26 mouse cellular contexts compared by ENCODE assay signal in the genomic region with DNA sequence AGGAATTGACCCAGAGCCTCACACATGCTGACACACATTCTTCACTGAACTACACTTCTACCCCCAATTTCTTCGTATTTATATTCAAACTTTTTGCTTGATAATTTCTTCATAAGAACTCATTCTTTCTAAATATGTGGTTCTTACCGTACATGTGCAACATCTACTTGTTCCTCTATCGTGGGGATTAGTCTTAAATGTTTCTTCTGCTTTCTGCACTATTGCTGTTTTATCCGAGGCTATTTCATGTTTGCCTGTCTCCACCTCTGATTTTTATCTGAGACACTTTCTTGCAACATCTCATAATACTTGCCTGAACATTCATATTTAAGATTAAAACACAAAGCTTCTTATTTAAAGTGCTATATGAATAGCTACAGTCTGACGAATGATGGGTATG. TPM values are rescaled to one million over a fixed set of nuclear protein-coding genes. Genes with fewer than 3 reads are reported as not detected.
DNase-seq lines count a peak whose midpoint lies in the region; ATAC-seq and TF ChIP-seq lines count a peak whose summit lies in the region.
"Had no signal": no experiment of that assay in that cellular context is flagged by ENCODE, and none has a peak within 500 bp of the region (broad histone marks: within the 10 kb centered on the region; RNA-seq: fewer than 3 reads in every experiment).

No protein-coding gene starts in this region.

- 0 out of 2 replicates have a peak, but pooled peaks have one; percentile 13 for ATAC-seq in common myeloid progenitor, adult 5-6 weeks (replicated peaks; ENCODE audit: low read depth, poor library complexity, severe bottlenecking)
- peak; percentile 53 for ATAC-seq in megakaryocyte progenitor cell, adult 5-6 weeks (replicated peaks; ENCODE audit: poor library complexity)
- ATAC-seq: forebrain, embryonic 14.5 days; forebrain, postnatal 0 days; hindbrain, postnatal 0 days had no signal

- TF ChIP-seq POLR2A in MEL (IDR thresholded peaks at IDR 0.05; ENCODE audit: control insufficient read depth in 1 of 2, insufficient read depth in 1 of 2, low read depth in 1 of 2, low read length in 2 of 2, poor library complexity in 1 of 2) = no peak

- H3K4me1 ChIP-seq in MEL (ENCODE audit: control insufficient read depth in 1 of 2, insufficient read depth in 2 of 2, low read length in 2 of 2) = peaks cover 3 to 20% of the 10 kb centered on the region in 2 experiments

- TF ChIP-seq CTCF in MEL (IDR thresholded peaks at IDR 0.05 in 2 of 3, conservative IDR thresholded peaks at IDR 0.05 in 1 of 3; ENCODE audit: control insufficient read depth in 1 of 3, insufficient read depth in 1 of 3, low read depth in 2 of 3, low read length in 3 of 3, poor library complexity in 1 of 3, severe bottlenecking in 1 of 3) = no peak

- H3K9ac ChIP-seq in MEL (ENCODE audit: control insufficient read depth, low read depth, low read length, poor library complexity, severe bottlenecking) = no peak overlapping the region
- H3K9ac ChIP-seq: embryonic facial prominence, embryonic 12.5 days; embryonic facial prominence, embryonic 15.5 days; forebrain, postnatal 0 days; heart, embryonic 13.5 days; hindbrain, embryonic 14.5 days had no signal

- H3K27ac ChIP-seq in MEL (ENCODE audit: control insufficient read depth, low read depth, low read length) = no peak overlapping the region
- H3K27ac ChIP-seq: embryonic facial prominence, embryonic 12.5 days; embryonic facial prominence, embryonic 15.5 days; heart, adult 2 months; heart, embryonic 10.5 days; heart, embryonic 13.5 days; hindbrain, embryonic 14.5 days; hindbrain, postnatal 0 days had no signal

- no peaks in the 10 kb centered on the region for H3K9me3 ChIP-seq in MEL (replicated peaks; ENCODE audit: insufficient read depth, low read length)
- H3K9me3 ChIP-seq: embryonic facial prominence, embryonic 12.5 days; embryonic facial prominence, embryonic 15.5 days; heart, embryonic 10.5 days; heart, embryonic 13.5 days had no signal

- H3K4me3 ChIP-seq in MEL (ENCODE audit: control insufficient read depth in 1 of 2, insufficient read depth in 1 of 2, low read depth in 2 of 2, low read length in 2 of 2) = no peak overlapping the region
- H3K4me3 ChIP-seq: embryonic facial prominence, embryonic 12.5 days; embryonic facial prominence, embryonic 15.5 days; heart, adult 2 months; heart, embryonic 10.5 days; heart, embryonic 13.5 days had no signal

- TF ChIP-seq EP300 in MEL (IDR thresholded peaks at IDR 0.05; ENCODE audit: low read depth in 1 of 2, low read length in 2 of 2) = no peak

- DNase-seq in 416B (ENCODE audit: low read depth) = peak; percentile 61
- DNase-seq in MEL (ENCODE audit: low read depth, low spot score) = peak; percentile 29
- no peak for DNase-seq in right cerebral cortex, postnatal 25 days
- no peak for DNase-seq in layer of hippocampus, adult 8-10 months (ENCODE audit: low spot score in 2 of 2)
- DNase-seq in lung, postnatal 4 days = no peak
- no peak for DNase-seq in left cerebral cortex, adult 8-10 months (ENCODE audit: low spot score in 2 of 2)
- DNase-seq: adrenal gland, adult 2 months; adrenal gland, postnatal 14 days; cerebellum, adult 18-20 months; cerebellum, adult 9-10 months; cerebellum, postnatal 14 days; forebrain, postnatal 0 days; gastrocnemius, postnatal 25 days; heart, adult 2 months; heart, postnatal 14 days; heart, postnatal 4 days had no signal

- H3K36me3 ChIP-seq in MEL (ENCODE audit: control insufficient read depth in 1 of 2, insufficient read depth in 2 of 2, low read length in 2 of 2) = peaks cover 0 to 9% of the 10 kb centered on the region in 2 experiments; a peak in 2 of 4 replicates
- H3K36me3 ChIP-seq: embryonic facial prominence, embryonic 12.5 days; embryonic facial prominence, embryonic 15.5 days; heart, embryonic 10.5 days; heart, embryonic 13.5 days had no signal

- H3K79me2 ChIP-seq in MEL (ENCODE audit: control insufficient read depth, insufficient read depth, low read length, poor library complexity) = no peaks in the 10 kb centered on the region

- H3K27me3 ChIP-seq in MEL (ENCODE audit: control insufficient read depth in 1 of 2, insufficient read depth in 2 of 2, low read length in 2 of 2) = no peaks in the 10 kb centered on the region
- H3K27me3 ChIP-seq: embryonic facial prominence, embryonic 12.5 days; embryonic facial prominence, embryonic 15.5 days; heart, embryonic 13.5 days had no signal

- no peak for TF ChIP-seq RAD21 in MEL (IDR thresholded peaks at IDR 0.05; ENCODE audit: low read depth, low read length)

TF ChIP-seq in MEL, 35 proteins besides CTCF, POLR2A, EP300 and RAD21:
- no peak for TF ChIP-seq BHLHE40 (IDR thresholded peaks at IDR 0.05; ENCODE audit: borderline replicate concordance, low read depth, low read length)
- TF ChIP-seq CHD2 (IDR thresholded peaks at IDR 0.05; ENCODE audit: low read length) = no peak
- no peak for TF ChIP-seq TCF12 (IDR thresholded peaks at IDR 0.05; ENCODE audit: low read depth, low read length)
- no peak for TF ChIP-seq TBP (IDR thresholded peaks at IDR 0.05; ENCODE audit: low read depth, low read length)
- TF ChIP-seq ZC3H11A (IDR thresholded peaks at IDR 0.05; ENCODE audit: low read depth, low read length) = no peak
- no peak for TF ChIP-seq POLR2AphosphoS5 (IDR thresholded peaks at IDR 0.05; ENCODE audit: borderline replicate concordance, low read depth, low read length)
- TF ChIP-seq MAX (IDR thresholded peaks at IDR 0.05; ENCODE audit: low read length) = no peak
- no peak for TF ChIP-seq ELF1 (IDR thresholded peaks at IDR 0.05; ENCODE audit: low read depth, low read length)
- no peak for TF ChIP-seq MAZ (IDR thresholded peaks at IDR 0.05; ENCODE audit: low read depth, low read length)
- TF ChIP-seq USF1 (IDR thresholded peaks at IDR 0.05; ENCODE audit: low read depth, low read length) = no peak
- no peak for TF ChIP-seq USF2 (IDR thresholded peaks at IDR 0.05; ENCODE audit: borderline replicate concordance in 1 of 2, insufficient read depth in 1 of 2, low read depth in 1 of 2, low read length in 2 of 2)
- TF ChIP-seq RCOR1 (IDR thresholded peaks at IDR 0.05; ENCODE audit: low read depth, low read length) = no peak
- TF ChIP-seq MEF2A (IDR thresholded peaks at IDR 0.05; ENCODE audit: extremely low read depth, insufficient replicate concordance, low read depth, low read length, poor library complexity, severe bottlenecking) = no peak
- TF ChIP-seq ZKSCAN1 (IDR thresholded peaks at IDR 0.05; ENCODE audit: low read depth, low read length) = no peak
- no peak for TF ChIP-seq HCFC1 (IDR thresholded peaks at IDR 0.05; ENCODE audit: low read depth, low read length)
- no peak for TF ChIP-seq TAL1 (IDR thresholded peaks at IDR 0.05; ENCODE audit: low read length)
- TF ChIP-seq UBTF (IDR thresholded peaks at IDR 0.05; ENCODE audit: borderline replicate concordance, insufficient read depth, low read depth, low read length) = no peak
- TF ChIP-seq SIN3A (IDR thresholded peaks at IDR 0.05; ENCODE audit: low read length) = no peak

RNA-seq across cellular contexts. Expression of gene C1rl, which starts 3.1 kb away (rescaled TPM):
- total RNA-seq in MEL (2012; rRNA removed) = 0.98 and 1.2 TPM in 2 replicates
- 1 to 10 TPM in 1 of 2 experiments, not detected in 1; 2.6 TPM for polyA plus RNA-seq in MEL (2012; ENCODE audit: insufficient read depth in 1 of 2, insufficient read length in 2 of 2, low read depth in 1 of 2, low replicate concordance in 2 of 2, missing spikeins in 1 of 2)
- total RNA-seq in common myeloid progenitor, adult 5-6 weeks (2017) = 1.9 and 2.7 TPM in 2 replicates
- 3.3 and 3.5 TPM in 2 replicates for total RNA-seq in megakaryocyte progenitor cell, adult 5-6 weeks (2015)
- 5.6 and 6.8 TPM in 2 replicates for total RNA-seq in megakaryocyte progenitor cell, adult 5-6 weeks (2017)
- total RNA-seq in layer of hippocampus, adult 8-10 months (2022) = under 1 TPM; 0.39 to 0.67 (median 0.60) TPM
- under 1 TPM; 0.19 to 0.49 (median 0.45) TPM for total RNA-seq in left cerebral cortex, adult 8-10 months (2022)

RNA-seq across cellular contexts. Expression of gene C1ra, which starts 16.2 kb away (rescaled TPM):
- 0.19 and 0.29 TPM in 2 replicates for total RNA-seq in MEL (2012; rRNA removed)
- under 1 TPM in 1 of 2 experiments, not detected in 1; 0.28 TPM for polyA plus RNA-seq in MEL (2012; ENCODE audit: insufficient read depth in 1 of 2, insufficient read length in 2 of 2, low read depth in 1 of 2, low replicate concordance in 2 of 2, missing spikeins in 1 of 2)
- 1.7 and 3.9 TPM in 2 replicates for total RNA-seq in common myeloid progenitor, adult 5-6 weeks (2017)
- 2.8 and 3.3 TPM in 2 replicates for total RNA-seq in megakaryocyte progenitor cell, adult 5-6 weeks (2015)
- 3.5 and 4.0 TPM in 2 replicates for total RNA-seq in megakaryocyte progenitor cell, adult 5-6 weeks (2017)
- total RNA-seq in layer of hippocampus, adult 8-10 months (2022) = 1 to 10 TPM in 3 of 4 experiments, under 1 TPM in 1; 0.89 to 1.9 (median 1.3) TPM
- 1 to 10 TPM; 1.7 to 2.2 (median 1.9) TPM for total RNA-seq in left cerebral cortex, adult 8-10 months (2022)

RNA-seq across cellular contexts. Expression of gene Clstn3, which starts 31.5 kb away (rescaled TPM):
- total RNA-seq in MEL (2012; rRNA removed) = 46.5 and 51.3 TPM in 2 replicates
- polyA plus RNA-seq in MEL (2012; ENCODE audit: insufficient read depth in 1 of 2, insufficient read length in 2 of 2, low read depth in 1 of 2, low replicate concordance in 2 of 2, missing spikeins in 1 of 2) = 10 to 100 TPM in 1 of 2 experiments, not detected in 1; 59.8 TPM
- 12.5 and 15.8 TPM in 2 replicates for total RNA-seq in common myeloid progenitor, adult 5-6 weeks (2017)
- 5.1 and 8.7 TPM in 2 replicates for total RNA-seq in megakaryocyte progenitor cell, adult 5-6 weeks (2015)
- 6.8 and 10.4 TPM in 2 replicates for total RNA-seq in megakaryocyte progenitor cell, adult 5-6 weeks (2017)
- total RNA-seq in layer of hippocampus, adult 8-10 months (2022) = 100 to 1,000 TPM; 249 to 296 (median 280) TPM
- 100 to 1,000 TPM; 331 to 359 (median 336) TPM for total RNA-seq in left cerebral cortex, adult 8-10 months (2022)

RNA-seq across cellular contexts. Expression of gene C1s1, which starts 46.1 kb away (rescaled TPM):
- 0.36 and 0.46 TPM in 2 replicates for total RNA-seq in MEL (2012; rRNA removed)
- 1 to 10 TPM in 1 of 2 experiments, not detected in 1; 1.5 TPM for polyA plus RNA-seq in MEL (2012; ENCODE audit: insufficient read depth in 1 of 2, insufficient read length in 2 of 2, low read depth in 1 of 2, low replicate concordance in 2 of 2, missing spikeins in 1 of 2)
- not detected in 2 replicates for total RNA-seq in common myeloid progenitor, adult 5-6 weeks (2017)
- not detected in 2 replicates for total RNA-seq in megakaryocyte progenitor cell, adult 5-6 weeks (2015)
- not detected in 2 replicates for total RNA-seq in megakaryocyte progenitor cell, adult 5-6 weeks (2017)
- total RNA-seq in layer of hippocampus, adult 8-10 months (2022) = 1 to 10 TPM in 3 of 4 experiments, under 1 TPM in 1; 0.59 to 1.7 (median 1.2) TPM
- total RNA-seq in left cerebral cortex, adult 8-10 months (2022) = 1 to 10 TPM in 3 of 4 experiments, under 1 TPM in 1; 0.93 to 3.0 (median 1.2) TPM
- polyA plus RNA-seq: forebrain, embryonic 11.5 days had no signal

Comparison
In these comparisons a context has a peak if more than half of its experiments do, and no peak if none do; other contexts are left out.
1. DNase-seq: peak in 416B (single experiment) and MEL (single experiment); none in right cerebral cortex, postnatal 25 days (single experiment), layer of hippocampus, adult 8-10 months (0 of 2), lung, postnatal 4 days (0 of 2) and left cerebral cortex, adult 8-10 months (0 of 2).